Mouse (Mus musculus): ENCODE results near the gene Klhl2.

Gene Klhl2

DNA sequence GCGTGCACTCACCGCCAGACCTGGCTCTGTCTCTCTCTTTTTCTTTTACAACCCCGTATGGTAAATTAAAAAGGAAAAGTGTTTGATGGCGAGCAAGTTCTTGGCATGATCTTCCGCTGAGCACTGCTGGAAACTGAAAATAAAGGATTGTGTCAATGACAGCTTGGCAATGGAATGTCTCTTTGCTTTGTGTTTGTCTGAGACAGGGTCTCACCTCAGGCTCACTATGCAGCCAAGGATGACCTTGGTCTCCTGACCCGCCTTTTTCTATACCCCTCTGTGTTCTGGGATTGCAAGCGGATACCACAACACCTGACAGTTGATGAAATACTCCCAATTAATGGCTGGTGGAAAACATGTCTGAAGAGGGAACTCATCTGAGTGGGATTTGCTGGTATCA, 80.2 kb downstream of the Klhl2 start:
- DNase-seq (ENCODE audit: extremely low read depth, low read depth), result no peak

DNA sequence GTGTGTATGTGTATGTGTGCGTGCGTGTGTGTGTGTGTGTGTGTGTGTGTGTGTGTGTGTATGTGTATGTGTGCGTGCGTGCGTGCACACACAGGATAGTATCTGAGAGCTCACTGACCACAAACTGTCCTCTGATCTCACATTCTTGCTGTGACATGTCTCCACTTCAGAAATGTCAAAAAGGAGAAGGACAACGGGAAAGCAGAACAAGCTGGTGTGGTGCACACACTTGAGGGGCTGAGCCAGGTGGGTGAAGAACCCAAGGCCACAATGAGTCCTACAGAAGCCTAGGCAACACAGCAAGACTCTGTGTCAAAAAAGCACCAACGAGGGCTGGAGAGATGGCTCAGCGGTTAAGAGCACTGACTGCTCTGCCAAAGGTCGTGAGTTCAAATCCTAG, 81.2 kb downstream of the Klhl2 start:
- no peak for DNase-seq (ENCODE audit: extremely low read depth, low read depth)

DNA sequence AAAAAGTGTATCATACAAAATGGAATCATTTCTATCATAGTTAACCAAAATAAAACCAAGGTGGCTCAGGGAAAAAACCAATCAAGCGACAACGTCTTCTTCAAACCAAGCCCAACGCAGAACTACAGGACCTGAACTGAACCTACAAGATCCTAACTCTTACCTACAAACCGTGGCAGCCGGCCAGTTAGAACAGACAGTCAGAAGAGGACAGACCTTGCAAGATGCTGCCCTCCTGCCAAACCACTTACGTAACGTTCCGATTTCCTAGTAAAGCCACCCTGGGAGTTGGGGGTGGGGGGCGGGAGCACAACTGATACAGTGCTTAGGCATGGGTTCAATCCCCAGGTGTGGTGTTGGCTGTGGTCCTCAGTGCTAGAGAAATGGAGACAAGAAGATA, 82.8 kb downstream of the Klhl2 start:
- no peak for DNase-seq (ENCODE audit: extremely low read depth, low read depth)

DNA sequence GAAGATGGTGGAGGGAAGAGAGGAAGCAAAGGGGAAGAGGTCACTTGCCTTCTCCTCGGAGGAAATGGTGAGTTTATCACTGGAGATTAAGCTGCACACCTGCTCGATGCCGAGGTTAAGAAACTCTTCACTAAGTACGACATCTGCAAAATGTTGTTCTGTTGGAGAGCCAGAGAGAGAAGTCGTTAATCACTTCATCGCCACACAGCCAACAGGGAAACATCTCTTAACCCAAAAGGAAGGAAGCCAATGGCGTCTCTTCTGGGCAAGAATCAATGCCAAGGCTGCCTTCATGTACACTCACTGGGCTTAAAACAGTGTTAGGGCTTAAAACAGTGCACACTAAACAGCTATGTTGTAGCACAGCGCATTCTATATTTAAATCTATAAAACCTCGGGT, 85.7 kb downstream of the Klhl2 start:
- DNase-seq (ENCODE audit: extremely low read depth, low read depth), result no peak

DNA sequence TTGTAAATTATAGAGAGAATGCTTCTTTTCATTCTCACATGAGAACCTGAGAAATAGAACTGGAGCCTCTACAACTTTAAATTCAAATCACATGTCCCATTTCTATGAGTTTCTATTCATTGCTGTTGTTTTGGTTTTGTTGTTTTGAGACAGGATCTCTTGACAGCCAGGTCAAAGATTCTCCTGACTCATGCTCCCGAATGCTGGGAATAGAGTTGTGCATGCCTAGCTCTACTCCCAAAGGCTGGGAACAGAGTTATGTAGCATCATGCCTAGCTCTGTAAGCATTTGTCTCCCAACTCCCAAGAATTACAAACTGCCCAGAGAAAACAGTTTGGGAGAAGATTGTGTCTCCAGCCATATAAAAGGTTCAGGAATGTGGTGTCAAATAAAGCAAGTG, 87.1 kb downstream of the Klhl2 start:
- no peak for DNase-seq (ENCODE audit: extremely low read depth, low read depth)

DNA sequence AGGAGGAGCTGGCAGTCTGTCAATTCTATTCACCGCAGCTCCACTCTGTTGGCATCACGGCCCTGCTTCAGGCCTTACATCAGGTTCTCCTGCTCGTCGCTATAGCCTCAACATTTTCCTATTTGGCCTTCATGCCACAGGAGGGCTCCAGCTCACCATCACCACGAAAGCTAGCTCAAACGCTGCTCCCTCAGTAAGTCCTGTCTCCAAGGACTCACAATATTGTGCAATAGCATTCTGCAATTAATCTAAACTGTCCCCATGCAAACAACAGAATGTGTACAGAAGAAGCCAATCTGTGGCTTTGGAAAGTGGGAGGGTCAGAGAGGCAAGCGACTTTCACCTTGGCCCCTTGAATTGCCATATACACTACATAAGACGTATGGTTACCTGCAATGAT, 88.4 kb downstream of the Klhl2 start:
- no peak for DNase-seq (ENCODE audit: extremely low read depth, low read depth)

DNA sequence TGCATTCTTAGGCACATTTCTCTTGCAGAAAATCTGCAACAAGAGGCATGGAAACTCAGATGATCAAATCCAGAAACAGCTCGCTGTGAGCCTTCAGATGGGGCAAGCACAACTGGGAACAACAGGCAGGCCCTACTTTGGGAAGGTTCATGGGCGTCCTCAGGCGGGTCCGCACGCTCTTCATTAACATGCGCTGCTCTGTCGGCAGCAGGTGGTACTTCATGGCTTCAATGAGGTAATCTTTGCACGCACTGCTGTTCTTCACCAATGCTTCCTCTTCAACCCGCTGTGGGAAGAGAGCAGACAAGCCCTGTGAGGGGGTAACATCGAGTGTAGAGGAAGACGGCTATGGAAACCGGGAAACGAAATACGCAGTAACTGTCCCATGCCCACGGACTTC, 91.9 kb downstream of the Klhl2 start:
- DNase-seq (ENCODE audit: extremely low read depth, low read depth), result no peak

DNA sequence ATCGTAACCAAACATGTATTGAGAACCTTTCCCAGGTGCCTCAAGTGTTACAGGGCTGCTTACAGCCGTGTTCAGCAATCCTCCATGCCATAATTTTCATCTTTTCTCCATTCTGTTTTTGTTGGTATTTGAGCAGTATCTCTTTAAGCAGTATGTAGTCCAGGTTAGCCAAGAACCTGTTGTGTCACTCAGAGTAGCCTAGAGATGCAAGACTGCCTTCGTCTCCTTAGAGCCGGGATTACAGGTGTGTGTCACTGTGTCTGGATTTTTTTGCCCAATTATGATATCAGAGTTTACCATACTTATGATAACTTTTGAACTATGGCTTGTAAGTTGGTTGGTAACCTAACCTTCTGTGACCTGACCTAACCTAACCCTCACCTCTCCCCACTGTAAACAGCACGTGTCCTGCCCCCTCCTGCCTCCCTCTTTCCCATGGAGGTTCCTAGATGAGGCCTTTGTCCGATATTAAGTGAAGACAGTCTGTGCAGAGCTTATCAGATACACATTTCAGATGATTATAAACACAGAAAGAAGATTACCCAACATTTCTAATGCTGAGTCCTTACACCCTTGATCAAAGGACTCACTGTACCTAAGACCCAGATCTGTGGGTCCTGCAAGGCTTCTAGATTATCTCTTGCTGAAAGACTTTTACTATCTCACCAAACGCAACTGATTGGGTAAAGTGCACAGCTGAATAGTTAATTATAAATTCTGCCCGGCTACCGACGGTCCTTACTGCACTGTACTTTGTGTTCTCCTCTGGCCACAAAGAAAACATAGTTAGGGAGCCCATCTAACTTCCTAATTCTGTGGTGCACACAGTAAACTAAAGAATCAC, 103.4 kb downstream of the Klhl2 start:
- DNase-seq (ENCODE audit: extremely low read depth, low read depth), result no peak

DNA sequence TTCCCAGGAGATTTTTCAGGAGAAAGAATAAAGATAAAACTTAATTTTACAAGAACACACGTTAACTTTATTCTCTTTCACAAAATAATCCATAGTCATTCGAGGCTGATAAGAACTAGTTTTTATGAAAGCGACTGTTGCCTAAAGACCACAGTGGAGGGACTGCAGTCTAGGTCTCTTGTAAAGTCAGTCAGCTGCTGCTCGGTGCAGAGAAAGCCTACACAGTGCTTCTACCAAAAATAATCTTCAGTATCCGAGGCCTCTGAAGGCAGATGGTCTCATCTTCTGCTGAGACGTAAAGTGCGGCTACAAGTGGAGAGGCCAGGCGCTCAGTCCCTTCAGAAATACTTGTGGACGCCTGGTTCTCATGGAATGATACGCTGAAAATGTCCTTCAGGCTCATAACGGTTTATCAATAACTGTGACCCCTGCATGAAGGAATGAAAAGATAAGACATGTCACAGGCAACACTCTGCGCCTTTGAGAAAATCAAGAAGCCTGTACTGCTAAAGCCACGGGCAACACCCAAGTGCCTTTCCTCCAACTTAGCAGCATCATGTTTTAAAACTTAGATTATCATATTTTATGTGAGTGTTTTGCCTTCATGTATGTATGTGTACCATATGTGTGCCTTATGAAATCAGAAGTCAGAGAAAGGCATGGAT, 109.1 kb downstream of the Klhl2 start:
- no peak for DNase-seq (ENCODE audit: extremely low read depth, low read depth)

DNA sequence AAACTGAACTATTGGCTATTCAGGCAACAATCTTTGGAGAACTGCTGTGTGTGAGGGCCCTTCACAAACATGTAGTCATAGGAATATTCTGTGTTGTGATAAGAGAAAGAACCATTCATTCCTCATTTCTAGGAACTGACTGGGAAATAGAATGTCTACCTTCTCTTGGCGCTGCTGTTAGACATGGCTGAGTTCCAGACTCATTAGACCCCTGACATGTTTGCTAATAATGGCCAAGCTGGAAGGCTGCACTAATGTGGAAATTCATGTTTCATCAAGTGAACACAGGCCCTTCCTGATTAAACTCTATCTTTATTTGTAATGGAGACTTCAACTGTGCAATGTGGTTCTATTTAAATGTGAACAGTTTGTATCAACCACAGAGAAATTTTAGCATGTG, 110.9 kb downstream of the Klhl2 start:
- DNase-seq (ENCODE audit: extremely low read depth, low read depth), result no peak

DNA sequence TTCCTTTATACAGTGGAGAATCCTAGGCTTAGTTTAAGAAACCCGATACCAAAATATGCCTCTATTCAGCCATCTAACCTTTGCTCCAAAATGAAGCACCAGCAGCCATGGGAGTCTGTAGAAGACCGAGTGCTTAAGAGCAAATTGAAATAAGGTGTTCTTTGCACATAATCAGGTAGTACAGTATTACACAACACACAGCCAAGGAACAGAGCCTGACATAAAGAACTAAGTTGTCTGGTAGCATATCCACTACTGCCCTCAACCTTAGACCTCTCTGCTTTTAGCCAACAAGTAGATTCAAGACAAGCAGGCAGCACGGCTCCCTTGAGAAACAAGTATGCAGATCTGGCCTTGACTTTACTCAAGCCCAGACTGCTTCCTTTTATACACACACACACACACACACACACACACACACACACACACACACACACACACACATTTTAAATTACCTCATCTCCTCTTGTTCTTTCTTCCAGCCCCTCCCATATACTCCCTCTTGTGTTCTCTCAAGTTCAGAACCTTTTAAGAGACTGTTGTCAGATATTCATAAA, 113.0 kb downstream of the Klhl2 start:
- DNase-seq (ENCODE audit: extremely low read depth, low read depth), result no peak

DNA sequence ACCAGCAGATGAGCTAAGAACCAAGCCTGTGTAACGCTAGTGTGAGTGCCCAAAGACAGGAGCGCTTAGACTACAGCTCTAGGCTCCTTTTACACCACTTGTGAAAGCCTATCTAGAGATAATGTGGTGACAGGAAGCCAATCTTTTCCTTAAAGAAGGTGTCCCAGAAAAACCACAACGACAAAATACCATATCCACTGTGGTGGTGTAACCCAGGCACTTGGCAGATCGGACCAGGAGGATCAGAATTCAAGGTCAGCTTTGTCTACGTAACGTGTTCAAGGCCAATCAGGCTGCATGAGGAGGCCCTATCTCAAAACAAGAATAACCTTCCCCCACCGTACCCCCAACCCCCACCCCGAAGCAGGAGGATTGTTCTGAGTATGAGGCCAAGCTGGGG, 114.7 kb downstream of the Klhl2 start:
- peak; percentile 39 for DNase-seq (ENCODE audit: extremely low read depth, low read depth)

DNA sequence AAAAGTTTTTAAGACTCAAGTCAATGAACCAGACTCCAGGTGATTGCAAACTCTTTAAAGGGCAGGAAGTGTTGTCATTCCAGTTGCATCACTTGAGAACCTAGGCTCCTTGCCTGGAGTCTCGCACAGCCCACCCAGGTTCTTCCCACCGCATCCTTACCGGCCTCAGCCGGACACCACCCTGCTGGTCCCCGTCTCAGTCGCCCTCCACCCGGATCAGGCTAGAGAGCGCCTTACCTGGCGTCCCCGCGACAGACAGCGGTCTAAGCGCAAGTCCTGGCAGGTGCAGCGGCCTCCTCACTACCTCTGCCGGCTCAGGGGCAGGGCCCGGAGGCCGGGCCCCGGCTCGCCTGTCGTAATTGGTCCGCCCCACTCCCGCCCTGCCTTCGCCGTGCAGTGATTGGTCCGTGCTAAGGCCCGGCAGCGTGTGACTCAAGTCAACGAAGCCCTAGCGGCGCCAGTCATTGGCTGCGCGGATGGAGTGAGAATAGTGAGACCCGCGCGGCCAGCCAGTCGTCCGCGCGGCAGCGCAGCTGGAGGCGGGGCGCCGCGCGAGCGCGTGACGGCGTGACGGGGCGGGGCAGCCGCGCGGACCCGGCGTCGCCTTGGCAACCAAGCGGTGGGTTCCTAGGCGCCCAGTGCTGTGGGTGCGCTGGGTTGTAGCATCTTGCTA, 116.4 kb downstream of the Klhl2 start, which contains the start of gene Msmo1:
Msmo1 (minus strand) TSS at position 522 of the 673 bp plus-strand sequence.
- peak; percentile 93 for DNase-seq (ENCODE audit: extremely low read depth, low read depth)

DNA sequence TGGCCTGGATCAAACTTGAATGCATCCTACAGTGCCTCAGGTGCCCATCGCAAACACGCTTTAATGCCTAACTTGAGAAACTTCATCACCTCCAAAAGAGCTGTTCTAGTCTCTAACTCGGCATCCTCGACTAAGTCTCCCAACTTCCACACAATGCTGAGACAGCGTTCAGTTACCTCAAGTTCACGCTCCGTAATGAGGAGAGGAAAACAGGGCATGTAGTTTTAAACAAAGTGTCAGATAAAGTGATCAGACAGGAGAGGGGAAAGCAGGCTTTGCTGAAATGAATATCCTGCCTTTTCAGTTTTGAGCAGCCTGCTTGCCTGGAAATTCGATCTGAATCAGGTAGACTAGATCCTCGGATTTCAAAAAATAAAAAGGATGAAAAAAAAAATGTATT, 117.2 kb downstream of the Klhl2 start:
- DNase-seq (ENCODE audit: extremely low read depth, low read depth), result no peak

DNA sequence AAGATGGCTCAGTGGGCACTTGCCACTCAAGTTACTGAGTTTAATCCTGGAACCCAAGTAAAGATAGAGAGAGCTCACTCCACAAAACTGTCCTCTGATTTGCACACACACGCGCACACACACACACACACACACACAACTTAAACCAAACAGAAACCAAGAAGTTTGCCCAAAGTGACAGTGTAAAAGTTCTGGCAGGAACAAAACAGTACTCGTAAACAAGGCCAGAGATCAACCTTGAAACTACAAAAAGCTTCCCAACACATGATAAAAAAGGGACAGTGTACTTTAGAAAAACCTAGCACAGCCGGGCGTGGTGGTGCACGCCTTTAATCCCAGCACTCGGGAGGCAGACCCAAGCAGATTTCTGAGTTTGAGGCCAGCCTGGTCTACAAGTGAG, 121.7 kb downstream of the Klhl2 start:
- DNase-seq (ENCODE audit: extremely low read depth, low read depth), result no peak

DNA sequence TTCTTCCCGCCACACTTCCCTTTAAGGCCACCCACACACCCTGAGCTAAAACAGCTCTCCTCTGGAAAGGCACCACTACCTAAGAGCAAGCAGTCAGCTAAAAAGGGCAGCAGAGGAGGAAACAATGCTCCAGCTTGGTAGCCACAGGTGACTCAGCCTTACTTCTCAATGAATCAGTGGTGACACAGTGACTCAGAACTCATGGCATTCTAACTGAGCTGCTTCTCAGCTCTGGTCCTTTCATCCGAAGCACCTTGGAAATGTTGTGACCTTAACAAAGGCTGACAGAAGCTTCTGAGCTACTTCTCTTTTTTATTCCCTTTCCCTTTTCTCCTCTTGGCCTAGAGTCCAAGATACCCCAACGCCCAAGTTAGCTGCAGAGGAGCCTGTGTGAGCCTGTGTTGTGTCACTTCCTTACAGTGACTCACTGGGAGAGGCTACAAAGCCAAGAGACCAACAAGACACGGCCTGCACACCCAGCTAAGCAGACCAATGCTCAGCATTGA, 123.6 kb downstream of the Klhl2 start:
- DNase-seq (ENCODE audit: extremely low read depth, low read depth), result no peak

DNA sequence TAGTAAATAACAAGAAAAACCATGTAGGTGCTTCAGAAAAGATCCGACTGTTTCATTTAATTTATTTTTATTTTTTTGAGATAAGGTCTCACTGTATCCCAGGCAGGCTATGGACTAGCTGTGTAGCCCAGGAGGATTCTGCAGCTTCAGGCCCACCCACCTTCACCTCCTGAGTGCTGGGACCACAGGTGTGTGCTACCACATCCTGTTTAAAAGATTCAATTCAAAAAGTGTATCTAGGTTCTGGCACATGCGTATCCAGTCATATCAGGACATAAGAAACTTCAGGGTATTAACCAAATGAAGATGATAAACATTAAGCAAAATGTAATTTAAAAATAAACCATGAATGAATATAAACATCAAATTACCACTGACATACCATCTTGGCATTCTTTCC, 126.6 kb downstream of the Klhl2 start:
- DNase-seq (ENCODE audit: extremely low read depth, low read depth), result no peak

DNA sequence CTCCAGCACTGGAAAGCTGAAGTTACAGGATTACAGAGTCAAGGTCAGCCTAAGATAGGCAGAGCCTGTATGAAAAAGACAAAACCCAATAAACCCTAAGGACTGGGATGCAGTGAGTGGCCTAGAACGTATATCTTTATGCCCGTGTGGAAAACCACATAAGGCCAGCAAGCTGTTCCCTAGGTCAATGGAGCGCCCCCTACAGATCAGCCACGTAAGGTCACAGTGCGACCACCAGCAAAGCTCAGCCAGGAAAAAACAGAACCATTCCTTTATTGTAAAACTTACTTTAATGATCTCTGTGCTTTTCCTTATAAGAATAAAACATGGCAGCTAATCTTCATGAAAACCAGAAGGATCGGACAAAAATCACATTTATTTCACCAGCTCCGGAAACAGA, 131.9 kb downstream of the Klhl2 start:
- DNase-seq (ENCODE audit: extremely low read depth, low read depth), result no peak

DNA sequence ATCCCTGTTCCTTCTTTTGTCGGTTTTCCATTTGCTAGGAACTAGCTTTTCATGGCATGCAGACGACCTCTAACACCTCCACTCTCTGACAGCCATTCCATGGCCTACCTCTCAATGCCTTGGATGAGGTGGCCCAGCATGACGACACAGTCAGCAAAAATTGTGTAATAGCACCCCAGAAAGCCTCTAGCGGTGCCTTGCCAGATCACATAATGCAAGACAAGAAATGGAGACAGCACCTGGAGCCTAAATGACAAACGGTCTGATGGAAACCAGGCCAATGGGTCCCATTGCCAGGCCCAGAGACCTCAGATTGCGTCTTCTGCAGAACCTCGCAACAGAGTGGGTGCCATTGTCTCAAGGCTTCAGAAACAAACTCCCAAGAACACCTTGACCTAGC, 137.3 kb downstream of the Klhl2 start:
- DNase-seq (ENCODE audit: extremely low read depth, low read depth), result no peak

DNA sequence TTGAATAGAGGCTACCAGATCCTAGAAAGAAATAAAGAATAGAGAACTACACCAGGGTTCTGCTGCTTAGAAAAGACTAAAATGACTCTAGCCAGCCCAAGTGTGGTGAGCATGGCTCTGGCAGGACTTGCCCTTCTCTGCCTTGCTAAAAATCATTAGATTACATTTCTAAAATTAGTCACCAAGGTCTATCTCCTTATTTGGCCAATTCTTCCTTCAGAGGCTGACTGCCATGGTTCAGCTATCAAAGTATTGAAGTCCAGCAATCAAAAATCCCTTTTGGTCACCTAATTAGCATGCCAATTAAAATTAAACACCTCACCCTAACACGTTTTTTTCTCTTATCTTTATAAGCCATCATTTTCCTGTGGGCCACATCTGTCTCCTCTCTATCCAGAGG, 138.3 kb downstream of the Klhl2 start:
- no peak for DNase-seq (ENCODE audit: extremely low read depth, low read depth)

DNA sequence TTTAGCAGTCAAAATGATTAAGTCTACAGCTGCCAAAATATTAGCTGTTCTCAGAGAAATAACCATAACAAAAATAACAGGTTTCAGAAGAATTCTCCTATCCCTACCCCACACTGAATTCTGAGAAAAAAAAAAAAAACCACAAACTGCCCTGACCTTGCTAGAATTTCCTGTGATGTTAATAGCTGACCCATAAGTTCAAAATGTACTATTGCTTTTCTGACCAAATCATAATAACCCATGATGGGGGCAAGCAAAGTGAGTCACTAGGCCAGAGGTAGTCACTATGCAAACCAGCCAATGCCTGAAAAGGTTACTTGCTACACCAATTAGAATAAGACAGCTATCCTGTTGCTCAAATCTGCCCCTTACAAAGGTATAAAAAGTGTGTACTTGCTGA, 142.3 kb downstream of the Klhl2 start:
- DNase-seq (ENCODE audit: extremely low read depth, low read depth), result no peak

DNA sequence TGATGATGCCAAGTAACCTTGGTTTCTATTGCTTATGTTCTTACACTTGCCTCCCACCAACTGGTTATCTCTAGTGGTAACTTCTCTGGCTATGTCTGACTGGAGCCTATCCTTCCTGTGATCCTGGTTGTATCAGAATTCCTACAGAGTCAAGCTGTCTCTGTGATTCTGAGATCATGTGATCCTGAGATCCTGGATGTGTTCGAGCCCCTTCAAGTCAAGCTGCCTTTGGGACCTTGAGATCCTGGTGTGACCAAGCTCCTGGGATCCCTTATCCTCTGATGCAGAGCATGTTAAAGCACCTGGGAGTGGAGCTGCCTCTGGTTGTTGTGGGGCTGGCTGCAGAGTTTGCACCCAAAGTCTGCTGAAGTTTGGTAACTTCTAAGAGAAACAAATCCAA, 146.6 kb downstream of the Klhl2 start:
- DNase-seq (ENCODE audit: extremely low read depth, low read depth), result no peak

Data from MEL-GATA-1-ER (cell line).